Mouse (Mus musculus) bone marrow macrophage, adult 2 months (primary cell): ENCODE measurements around the gene Ddb2.

Source experiments
- CTCF ChIP-seq: IDR thresholded peaks from 2 replicates; pipeline ENCODE4 v1.5.1; 2012; ENCODE audit warnings: low read depth, mild to moderate bottlenecking, low read length, moderate library complexity
- POLR2A ChIP-seq: IDR thresholded peaks from 2 replicates; pipeline ENCODE4 v1.6.1; 2012; ENCODE audit warnings: mild to moderate bottlenecking, low read depth, low read length, borderline replicate concordance

- TF ChIP-seq POLR2A: no peak
- TF ChIP-seq CTCF: no peak
Measured at GRCm38 (mm10) chr2:91206254-91206775, 30.5 kb downstream of the Ddb2 start.
